Mouse (Mus musculus) stomach, postnatal 0 days (tissue): ENCODE measurements at regions not wholly inside any gene's neighbourhood (a gene's known extent, or its start where the extent isn't known, plus 50 kb on each side); places are given as distances from the start of the nearest gene placed in this dataset.

ENCODE experiments used
- CTCF ChIP-seq: IDR thresholded peaks from 2 replicates; pipeline ENCODE4 v1.5.1; 2016; ENCODE audit warnings: antibody characterized with exemption, low read depth, mild to moderate bottlenecking, moderate library complexity
- EP300 ChIP-seq: optimal IDR thresholded peaks from 2 replicates; pipeline ENCODE3; 2016; ENCODE audit warnings: antibody characterized with exemption

- TF ChIP-seq EP300, result no peak
- TF ChIP-seq CTCF, result no peak
Observed at GRCm38 (mm10) chr16:42440822-42441221, 100.4 kb upstream of the Gap43 start.
